Mouse (Mus musculus): ENCODE data around the gene Cryba1. TPM values are rescaled to one million over a fixed set of nuclear protein-coding genes. Genes with fewer than 3 reads are reported as not detected.

Cryba1 gene
- polyA plus RNA-seq (2014; fragmentation: Illumina TruSeq; extraction: RNeasy Lipid Tissue Mini Kit (QIAGEN cat#74804); ENCODE audit: low read depth, low replicate concordance), result not detected

GRCm38 (mm10) chr11:77725183-77725582 lies at the start of gene Cryba1:
TSS of gene Cryba1 (minus strand) at chr11:77725283.

DNA sequence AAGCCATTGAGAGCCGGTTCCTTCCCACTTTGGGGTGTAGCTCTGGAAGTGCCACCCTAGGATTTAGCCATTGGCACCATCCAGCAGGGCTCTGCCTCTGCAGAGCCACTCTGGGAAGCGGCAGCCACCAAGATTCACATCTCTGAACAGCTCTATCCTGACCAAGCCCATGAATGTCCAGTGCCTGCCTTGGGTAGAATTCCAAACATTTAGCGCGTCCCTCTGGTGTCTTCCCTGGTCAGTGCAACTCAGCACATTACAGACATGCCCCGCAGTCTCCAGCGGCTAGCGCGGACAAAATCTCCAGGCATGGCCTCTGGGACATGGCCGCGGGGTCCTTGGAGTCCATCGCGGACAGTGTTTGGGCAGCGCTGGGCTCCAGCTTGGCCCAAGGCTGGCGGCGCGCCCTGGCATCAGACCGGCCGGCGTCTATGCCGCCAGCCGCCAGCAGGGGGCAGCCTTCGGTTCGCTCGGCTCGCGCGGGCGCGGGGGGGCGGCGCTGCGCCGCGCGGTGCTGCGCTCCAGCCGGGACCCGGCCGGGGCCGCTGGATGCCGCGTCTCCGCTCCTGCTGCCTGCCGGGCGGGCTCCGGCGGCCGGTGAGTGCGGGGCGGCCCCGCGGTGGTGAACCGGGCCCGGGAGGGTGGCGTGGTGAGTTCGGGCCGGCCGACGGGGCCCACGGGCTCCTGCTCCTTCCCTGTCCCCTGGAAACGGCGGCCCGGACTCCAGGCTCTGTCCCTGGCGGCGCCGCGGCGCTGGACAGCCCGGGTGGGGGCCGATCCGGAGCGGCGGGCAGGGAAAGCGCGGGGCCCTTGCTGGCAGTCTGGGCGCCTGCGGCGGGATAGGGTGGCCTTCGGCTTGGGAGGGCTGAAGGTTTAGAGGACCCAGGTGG lies 37.9 kb upstream of the Cryba1 start, which contains the start of gene Myo18a:
Myo18a (plus strand) TSS at position 464 of the 890 bp plus-strand sequence.

GRCm38 (mm10) chr11:77685383-77686265 lies 39.5 kb downstream of the Cryba1 start, which contains the start of gene Nufip2:
TSS of gene Nufip2 (plus strand) at chr11:77686155.

Other genes starting within 250 kb of the Cryba1 start
- 6.4 TPM for gene Ankrd13b, start 235.6 kb downstream of the Cryba1 start, polyA plus RNA-seq (2014; fragmentation: Illumina TruSeq; extraction: RNeasy Lipid Tissue Mini Kit (QIAGEN cat#74804); ENCODE audit: low read depth, low replicate concordance)
- gene Git1, start 231.7 kb downstream of the Cryba1 start, polyA plus RNA-seq (2014; fragmentation: Illumina TruSeq; extraction: RNeasy Lipid Tissue Mini Kit (QIAGEN cat#74804); ENCODE audit: low read depth, low replicate concordance), result 47.8 TPM
- 14.0 TPM for gene Abhd15, start 210.2 kb downstream of the Cryba1 start, polyA plus RNA-seq (2014; fragmentation: Illumina TruSeq; extraction: RNeasy Lipid Tissue Mini Kit (QIAGEN cat#74804); ENCODE audit: low read depth, low replicate concordance)
- 14.7 TPM for gene Trp53i13, start 209.3 kb downstream of the Cryba1 start, polyA plus RNA-seq (2014; fragmentation: Illumina TruSeq; extraction: RNeasy Lipid Tissue Mini Kit (QIAGEN cat#74804); ENCODE audit: low read depth, low replicate concordance)
- gene Gm10392, start 206.1 kb downstream of the Cryba1 start, polyA plus RNA-seq (2014; fragmentation: Illumina TruSeq; extraction: RNeasy Lipid Tissue Mini Kit (QIAGEN cat#74804); ENCODE audit: low read depth, low replicate concordance), result not detected
- gene Taok1, start 117.5 kb downstream of the Cryba1 start, polyA plus RNA-seq (2014; fragmentation: Illumina TruSeq; extraction: RNeasy Lipid Tissue Mini Kit (QIAGEN cat#74804); ENCODE audit: low read depth, low replicate concordance), result 13.3 TPM
- 16.4 TPM for gene Nufip2, start 39.1 kb downstream of the Cryba1 start, polyA plus RNA-seq (2014; fragmentation: Illumina TruSeq; extraction: RNeasy Lipid Tissue Mini Kit (QIAGEN cat#74804); ENCODE audit: low read depth, low replicate concordance)
- 27.9 TPM for gene Myo18a, start 38.0 kb upstream of the Cryba1 start, polyA plus RNA-seq (2014; fragmentation: Illumina TruSeq; extraction: RNeasy Lipid Tissue Mini Kit (QIAGEN cat#74804); ENCODE audit: low read depth, low replicate concordance)
- gene Gm10277, start 62.5 kb upstream of the Cryba1 start, polyA plus RNA-seq (2014; fragmentation: Illumina TruSeq; extraction: RNeasy Lipid Tissue Mini Kit (QIAGEN cat#74804); ENCODE audit: low read depth, low replicate concordance), result not detected
- 13.0 TPM for gene Pipox, start 168.8 kb upstream of the Cryba1 start, polyA plus RNA-seq (2014; fragmentation: Illumina TruSeq; extraction: RNeasy Lipid Tissue Mini Kit (QIAGEN cat#74804); ENCODE audit: low read depth, low replicate concordance)
- 0.87 TPM for gene Sez6, start 205.5 kb upstream of the Cryba1 start, polyA plus RNA-seq (2014; fragmentation: Illumina TruSeq; extraction: RNeasy Lipid Tissue Mini Kit (QIAGEN cat#74804); ENCODE audit: low read depth, low replicate concordance)

All from adipose tissue, adult 10 weeks (tissue).